Mouse (Mus musculus) forelimb bud, embryonic 11.5 days (tissue): ENCODE results near the gene Pih1d1.
A peak's percentile ranks its signal among the peaks of the same experiment; 100 is the strongest.
"Not testable (repeated sequence)": the region's sequence is repeated elsewhere in the genome, so short reads cannot be mapped to it uniquely, and the experiment has no call there.

Experiments
- DNase-seq: peaks from one replicate; pipeline ENCODE4 v3.0.0-alpha.2; 2012; ENCODE audit warnings: low read depth, low spot score

Pih1d1 gene

DNA sequence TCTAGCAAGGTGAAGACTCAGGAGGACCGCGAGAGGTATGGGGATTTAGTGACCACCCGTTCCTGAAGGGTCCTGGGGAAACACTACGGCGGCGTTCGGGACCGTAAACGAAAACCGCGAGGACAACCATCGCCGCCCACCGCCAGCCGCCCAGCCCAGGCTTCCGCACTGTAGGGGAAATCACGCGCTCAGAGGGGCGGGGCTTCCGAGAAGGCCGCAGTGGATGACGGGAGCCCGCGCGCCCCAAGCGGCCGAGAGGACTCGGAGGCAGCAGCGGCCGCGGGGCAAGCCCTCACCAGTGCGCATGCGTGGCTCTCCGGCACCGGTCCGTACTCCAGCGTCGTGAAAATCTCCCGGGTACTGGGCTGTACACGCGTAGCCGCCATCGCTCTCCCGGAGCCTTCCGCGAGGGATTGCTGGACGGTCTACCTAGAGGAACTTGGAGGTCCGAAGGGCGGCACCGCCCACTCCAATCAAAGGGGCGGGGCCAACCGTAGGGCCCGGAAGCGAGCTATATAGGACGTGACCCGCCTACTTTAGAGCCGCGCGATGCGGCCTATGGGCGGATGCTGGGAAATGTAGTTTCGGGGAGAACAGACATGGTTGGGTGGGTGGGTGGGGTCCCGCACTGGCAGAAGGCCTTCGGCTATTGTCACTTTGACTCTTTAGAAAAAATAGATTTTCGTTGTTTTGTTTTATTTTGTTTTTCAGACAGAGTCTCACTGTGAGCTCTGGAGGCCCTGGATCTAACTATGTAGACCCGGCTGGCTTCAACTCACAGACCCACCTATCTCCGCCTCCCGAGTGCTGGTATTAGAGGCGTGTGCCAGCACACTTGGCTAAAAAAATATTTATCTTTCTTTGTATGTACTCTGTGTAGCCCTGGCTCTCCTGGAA lies at the start of gene Pih1d1, which contains the start of gene Aldh16a1:
Gene Pih1d1 (plus strand): TSS at position 208 of the 897 bp plus-strand sequence.
Gene Aldh16a1 (minus strand): TSS at position 489 of the 897 bp plus-strand sequence.
- DNase-seq, result peak; percentile 91

DNA sequence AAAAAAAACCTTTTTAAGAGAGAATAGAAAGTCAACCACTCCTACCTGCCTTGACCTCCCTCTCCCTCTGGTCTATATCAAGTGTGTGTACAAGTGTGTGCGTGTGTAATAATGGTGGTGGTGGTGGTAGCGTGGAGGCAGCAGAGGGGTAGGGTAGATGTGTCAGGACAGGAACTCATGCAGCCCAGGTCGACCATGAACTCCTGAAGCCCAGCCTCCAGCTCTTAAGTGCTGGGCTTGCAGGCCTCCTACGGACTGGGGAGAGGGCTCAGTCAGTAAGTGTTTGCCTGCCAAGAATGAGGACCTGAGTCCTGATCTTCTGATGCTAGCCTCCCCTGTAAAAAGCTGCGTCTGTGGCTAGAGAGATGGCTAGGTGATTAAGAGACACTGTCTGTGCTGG lies 49.2 kb upstream of the Pih1d1 start:
- no peak for DNase-seq

DNA sequence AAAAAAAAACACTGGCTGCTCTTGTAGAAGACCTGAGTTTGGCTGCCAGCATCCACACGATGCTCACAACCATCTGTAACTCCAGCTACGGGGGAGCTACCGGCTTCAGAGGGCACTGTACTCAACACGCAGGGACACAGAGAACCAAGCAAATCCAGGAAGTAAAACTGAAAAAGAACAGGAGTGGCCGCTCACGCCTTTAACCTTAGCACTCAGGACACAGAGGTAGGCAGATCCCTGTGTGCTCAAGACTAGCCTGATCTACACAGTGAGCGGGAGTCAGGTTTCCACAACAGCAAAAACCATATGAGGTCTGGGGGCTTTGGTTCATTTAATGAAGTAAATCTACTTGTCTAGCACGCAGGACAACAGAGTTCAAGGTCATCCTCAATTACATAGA lies 48.6 kb upstream of the Pih1d1 start:
- DNase-seq, result no peak

DNA sequence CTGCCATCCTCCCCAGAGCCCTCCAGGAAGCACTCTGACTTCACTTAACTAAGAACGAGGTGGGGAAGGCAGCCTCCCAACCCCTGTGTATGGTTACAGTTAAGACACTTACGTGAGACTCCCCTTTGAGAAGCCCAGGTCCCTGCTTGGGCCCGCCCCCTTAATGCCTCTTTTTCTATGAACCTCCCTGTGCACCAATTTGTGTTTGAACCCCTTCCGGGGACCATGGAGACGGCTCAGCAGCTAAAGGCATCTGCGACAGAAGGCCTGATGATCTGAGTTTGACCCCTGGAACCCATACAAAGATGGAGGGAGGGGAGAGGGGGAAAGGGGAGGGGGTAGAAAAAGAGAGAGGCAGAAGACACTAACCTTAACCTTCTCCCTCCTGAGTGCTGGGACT lies 47.7 kb upstream of the Pih1d1 start:
- no peak for DNase-seq

DNA sequence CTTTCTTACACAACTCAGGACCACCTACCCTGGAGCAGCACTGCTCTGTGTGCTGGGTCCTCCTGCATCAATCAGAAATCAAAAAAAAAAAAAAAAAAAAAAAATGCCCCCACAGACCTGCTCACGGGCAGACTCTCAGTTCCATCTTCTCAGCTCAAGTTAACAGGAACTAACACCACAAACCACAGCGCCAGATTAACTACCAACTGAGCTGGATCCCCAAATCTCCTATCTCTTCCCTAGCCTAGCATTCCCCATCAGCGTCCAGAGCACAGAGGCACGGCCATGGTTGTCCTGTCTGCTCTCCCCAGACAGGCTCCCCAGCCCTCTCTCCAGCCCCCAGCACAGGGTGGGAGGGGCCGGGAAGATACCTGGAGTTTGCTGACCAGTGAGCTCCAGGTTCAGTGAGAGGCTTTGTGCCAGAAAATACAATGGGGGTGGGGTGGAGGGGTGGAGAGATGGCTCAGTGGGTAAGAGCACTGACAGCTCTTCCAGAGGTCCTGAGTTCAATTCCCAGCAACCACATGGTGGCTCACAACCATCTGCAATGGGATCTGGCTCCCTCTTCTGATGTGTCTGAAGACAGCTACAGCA lies 47.0 kb upstream of the Pih1d1 start:
- no peak for DNase-seq

DNA sequence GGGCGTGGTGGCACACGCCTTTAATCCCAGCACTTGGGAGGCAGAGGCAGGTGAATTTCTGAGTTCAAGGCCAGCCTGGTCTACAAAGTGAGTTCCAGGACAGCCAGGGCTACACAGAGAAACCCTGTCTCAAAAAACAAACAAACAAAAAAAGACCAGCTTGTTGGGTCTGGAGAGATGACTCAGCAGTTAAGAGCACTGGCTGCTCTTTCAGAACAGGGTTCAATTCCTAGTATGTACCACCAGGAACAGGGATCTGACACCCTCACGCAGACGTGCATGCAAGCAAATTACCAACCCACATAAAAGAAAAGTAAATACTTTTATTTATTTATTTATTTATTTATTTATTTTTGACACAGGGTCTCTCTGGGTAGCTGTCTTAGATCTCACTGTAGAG lies 44.0 kb upstream of the Pih1d1 start:
- not testable (repeated sequence) for DNase-seq

DNA sequence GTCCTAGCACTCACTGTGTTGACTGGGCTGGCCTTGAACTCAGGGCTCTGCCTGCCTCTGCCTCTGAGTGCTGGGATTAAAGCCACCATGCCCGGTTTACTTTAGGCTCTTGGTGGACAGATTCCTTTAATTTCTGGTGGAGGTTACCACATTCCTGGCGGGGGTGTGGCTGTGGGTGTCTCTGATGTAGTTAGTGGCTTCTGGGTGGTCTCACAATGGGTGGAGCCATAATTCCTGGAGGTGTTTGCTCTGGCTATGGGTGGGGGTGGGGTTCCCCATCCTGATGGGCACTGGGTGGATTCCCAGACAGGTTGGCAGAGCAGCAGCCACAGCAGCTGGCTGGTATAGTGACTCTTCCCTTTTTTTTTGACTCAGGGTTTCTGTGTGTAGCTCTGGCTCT lies 42.2 kb upstream of the Pih1d1 start:
- no peak for DNase-seq

DNA sequence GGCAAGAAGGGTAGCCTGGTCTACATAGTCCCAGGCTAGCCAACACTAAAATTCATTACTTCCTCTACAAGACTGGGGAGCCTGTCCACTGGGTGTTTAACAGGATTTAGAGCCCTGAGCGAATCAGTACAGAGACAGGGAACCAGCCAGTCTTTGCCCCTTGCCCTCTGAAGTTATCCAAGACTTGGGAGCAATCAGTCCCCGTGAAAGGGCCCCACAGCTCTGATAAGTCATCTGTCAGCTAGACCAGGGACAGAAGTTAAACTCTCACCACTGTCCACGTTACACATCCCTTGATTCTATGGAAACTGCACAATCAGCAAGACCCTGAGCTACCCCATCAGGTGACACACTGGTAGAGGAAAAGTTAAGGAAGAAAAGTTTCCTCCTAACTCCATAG lies 41.6 kb upstream of the Pih1d1 start:
- DNase-seq, result no peak

DNA sequence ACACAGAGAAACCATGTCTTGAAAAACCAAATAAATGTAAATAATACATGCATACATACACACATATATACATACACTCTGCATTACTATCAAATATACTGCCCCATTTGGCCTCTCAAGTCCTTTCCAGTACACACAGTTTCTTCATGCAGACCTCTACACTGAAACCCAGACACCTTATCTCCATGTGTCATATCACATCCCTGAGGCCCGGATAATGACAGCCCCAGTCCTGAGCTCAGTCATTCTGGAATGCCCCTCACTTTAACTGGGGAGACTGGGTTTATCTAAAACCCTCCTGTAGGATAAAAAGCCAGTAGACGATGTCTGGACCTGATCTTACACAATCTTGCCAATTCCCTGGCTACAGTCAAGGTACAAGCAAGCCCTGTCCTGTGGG lies 40.6 kb upstream of the Pih1d1 start:
- no peak for DNase-seq

DNA sequence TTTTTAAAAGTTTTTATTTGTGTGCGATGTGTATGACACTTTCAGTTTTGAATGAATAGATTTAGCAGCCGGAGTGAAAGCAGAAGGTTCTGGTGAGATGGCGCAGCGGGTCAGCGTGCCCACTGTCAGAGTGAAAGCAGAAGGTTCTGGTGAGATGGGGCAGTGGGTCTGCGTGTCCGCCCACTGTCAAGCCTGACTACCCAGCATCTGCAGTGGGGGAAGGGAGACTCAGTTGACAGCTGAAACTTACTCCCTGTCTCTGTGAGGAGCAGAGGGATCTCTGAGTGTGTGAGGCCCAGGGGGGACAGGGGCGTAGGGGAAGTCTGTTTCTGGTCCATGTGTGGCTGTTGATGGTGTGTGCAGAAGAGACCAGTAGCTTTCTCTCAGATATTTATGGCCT lies 36.5 kb upstream of the Pih1d1 start:
- no peak for DNase-seq

DNA sequence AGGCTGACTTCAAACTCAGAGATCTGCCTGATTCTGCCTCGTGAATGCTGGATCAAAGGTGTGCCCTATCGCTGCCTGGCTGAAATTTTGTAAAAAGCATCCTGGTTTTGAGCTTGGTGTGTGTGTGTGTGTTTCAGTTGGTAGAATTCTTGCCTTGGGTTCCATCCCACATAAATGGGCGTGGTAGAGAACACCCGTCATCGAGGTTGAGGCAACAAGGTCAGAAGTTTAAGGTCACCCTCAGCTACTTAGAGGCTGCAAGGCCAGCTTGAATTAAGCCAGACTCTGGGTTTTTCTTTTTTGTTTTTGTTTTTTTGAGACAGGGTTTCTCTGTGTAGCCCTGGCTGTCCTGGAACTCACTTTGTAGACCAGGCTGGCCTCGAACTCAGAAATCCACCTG lies 35.8 kb upstream of the Pih1d1 start:
- DNase-seq, result no peak

DNA sequence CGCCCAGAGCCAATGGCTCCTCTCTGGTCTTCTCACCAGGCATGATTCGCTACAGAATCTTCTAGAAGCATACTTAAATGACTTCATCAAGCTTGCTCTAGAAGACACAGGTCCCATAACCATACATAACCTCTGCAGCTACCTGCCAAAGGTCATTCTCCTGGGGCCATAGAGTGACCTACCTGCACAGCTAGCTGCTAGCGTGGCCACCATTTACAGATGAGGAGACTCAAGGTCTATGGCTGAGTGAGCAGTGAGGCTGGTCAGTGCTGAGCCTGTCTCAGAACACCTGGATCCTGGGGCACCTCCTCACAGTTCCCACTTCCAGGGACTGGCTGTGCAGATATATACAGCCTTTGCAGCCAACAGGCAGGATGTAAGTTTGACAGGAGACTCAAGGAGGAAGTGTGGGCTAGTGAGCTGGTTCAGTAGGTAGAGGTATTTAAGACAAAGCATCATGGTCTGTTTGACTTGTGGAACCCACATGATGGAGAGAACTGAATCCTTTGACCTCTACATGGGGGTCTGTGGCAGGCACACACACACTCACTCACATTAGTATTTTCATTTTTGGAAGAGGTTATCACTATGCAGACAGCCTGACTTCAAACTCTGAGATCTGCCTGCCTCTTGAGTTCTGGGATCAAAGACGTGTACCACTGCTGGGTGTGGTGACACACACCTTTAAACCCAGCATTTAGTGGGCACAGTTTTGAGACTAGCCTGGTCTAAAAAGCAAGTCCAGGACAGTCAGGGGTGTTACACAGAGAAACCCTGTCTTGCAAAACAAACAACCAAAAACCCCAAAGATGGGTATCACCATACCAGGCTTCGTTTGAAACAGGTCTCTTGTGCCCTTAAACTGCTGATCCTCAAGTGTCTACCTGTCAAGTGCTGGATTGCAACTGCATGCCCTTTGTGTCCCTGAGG lies 34.1 kb upstream of the Pih1d1 start:
- no peak for DNase-seq

DNA sequence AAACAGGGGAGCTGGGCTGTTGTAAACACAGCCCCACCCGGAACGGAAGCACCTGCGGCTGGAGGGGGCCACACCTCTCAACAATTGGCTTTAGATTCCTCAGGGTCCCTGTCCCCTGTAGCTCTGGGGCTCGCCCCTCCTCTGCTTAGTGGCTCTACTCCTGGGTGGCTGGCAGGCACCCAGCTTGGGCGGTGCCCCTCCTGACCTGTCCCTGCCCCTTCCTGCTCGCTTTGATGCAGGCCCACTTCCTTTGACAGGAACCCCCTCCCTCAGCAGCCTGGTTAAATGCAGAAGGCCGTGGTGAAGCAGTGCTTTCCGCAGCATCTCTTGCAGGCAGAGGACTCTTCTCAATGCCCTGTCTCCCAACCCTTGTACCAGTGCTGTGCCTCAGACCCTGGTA lies 32.7 kb upstream of the Pih1d1 start:
- DNase-seq, result no peak

DNA sequence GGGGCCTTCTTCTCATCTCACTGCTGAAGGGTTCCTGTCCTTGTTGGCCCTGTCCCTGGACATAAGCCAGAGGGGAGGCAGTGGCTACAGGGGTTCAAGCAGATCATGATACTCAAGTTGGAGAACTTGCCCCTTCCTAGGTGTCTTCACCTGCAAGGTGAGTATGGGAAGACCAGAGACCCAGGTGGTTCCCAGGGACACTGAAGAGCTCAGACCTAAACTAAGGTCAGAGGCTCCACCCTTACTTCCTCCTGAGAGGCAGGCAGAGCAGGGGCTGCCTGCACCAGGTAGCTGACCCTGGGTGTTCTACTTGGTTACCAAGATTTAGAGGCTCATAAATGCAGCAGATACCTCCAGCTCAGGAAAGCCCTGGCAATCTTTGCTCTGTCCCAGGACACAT lies 32.1 kb upstream of the Pih1d1 start:
- no peak for DNase-seq

DNA sequence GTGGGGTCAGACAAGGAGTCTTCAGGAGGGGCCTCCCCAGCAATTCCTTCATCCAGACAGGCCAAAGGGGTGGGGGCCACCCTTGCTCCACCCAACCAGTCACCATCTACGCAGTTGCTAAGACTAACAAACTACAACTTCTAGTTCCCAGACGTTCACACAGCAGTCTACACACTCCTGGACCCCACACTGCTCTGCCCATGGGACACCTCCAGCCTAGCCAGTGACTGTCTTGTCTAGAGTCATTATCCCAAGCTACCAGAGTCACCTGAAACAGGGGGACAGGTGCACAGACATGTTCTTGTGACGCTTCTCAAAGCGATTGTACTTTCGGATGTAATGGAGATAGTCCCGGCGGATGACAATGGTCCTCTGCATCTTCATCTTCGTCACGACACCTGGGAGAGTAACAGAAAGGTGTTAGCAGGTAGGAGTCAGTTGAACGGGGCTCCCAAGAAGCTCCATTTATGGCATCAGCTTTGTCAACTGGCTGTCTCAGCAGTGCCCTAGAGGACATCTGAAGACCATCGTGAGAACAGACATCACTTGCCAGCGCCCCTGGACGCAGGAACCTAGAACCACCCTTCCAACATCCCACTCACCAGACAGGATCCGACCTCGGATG lies 31.4 kb upstream of the Pih1d1 start:
- no peak for DNase-seq

DNA sequence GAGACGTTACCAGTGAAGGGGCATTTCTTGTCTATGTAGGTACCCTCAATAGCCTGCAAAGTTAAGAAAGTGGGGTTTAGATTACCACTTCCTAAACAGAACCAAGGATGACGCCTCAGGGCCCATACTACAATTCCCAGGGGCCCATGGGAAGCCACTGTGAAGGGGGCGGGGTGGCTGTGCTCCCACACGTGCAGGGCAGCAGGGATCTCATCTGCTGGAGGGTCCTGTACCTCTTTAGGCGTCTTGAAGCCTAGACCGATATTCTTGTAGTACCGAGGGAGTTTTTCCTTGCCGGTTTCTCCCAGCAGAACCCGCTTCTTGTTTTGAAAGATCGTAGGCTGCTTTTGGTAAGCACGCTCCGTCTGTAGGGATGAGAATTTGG lies 30.9 kb upstream of the Pih1d1 start:
- no peak for DNase-seq

DNA sequence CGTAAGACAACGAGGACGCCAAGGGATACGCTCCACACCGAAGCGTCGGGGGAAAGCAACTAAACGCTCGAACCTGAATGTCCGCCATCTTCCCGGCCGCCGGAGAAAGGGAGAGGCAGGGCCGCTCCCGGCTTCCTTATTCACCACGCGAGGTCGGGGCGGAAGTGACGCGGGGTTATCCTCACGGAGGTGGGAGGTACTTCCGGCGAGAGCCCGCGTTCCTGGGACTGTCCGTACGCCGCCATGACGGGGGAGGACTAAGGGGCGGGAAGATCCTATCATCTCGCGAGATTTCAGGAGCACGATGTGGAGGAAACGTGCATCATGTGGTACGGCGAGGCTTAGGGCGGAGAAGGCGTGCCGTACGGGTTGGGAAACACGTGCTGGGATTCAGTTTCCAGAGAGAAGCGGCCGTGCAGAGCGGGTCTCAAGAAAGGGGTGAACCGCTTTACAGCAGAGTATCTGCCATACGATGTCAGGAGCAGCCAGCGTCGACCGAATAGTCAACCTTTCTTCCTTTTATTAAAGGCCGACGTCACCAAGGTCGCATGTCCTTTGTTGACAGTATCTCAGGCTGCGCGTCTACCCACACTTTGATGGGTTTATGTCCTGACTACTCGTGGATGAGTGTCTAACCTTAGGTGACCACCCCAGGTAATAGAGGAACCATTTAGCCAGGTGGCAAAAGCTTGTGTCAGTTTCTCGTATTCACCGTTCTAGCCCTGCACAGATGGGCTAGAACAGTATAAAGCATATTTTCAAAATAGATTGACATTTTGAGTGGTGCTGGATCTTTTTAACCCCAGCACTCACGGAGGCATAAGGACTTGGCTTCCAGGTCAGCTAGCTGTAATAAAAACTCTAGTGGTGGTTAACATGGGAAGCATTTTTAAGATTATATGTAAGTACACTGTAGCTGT lies 29.6 kb upstream of the Pih1d1 start, which contains the start of gene Rps11:
Gene Rps11 (minus strand): TSS at position 216 of the 920 bp plus-strand sequence.
- DNase-seq, result peak; percentile 100

DNA sequence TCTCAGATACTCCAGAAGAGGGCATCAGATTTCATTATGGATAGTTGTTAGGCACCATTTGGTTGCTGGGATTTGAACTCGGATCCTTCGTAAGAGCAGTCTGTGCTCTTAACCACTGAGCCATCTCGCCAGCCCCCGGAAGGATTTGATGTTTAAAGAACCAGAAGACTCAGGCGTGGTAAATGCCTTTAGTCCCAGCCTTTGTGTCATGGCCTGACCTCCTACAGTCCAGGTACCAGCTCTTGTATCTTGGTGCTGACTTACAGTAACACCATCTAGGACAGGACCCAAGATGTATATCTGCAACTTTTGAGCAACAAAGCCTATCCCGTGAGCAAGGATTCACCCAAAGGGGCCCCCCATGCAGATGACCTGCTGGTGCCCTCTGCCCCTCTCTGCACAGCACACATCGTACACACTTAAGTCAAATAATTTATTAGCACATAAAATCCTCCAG lies 28.9 kb upstream of the Pih1d1 start:
- DNase-seq, result peak; percentile 67

DNA sequence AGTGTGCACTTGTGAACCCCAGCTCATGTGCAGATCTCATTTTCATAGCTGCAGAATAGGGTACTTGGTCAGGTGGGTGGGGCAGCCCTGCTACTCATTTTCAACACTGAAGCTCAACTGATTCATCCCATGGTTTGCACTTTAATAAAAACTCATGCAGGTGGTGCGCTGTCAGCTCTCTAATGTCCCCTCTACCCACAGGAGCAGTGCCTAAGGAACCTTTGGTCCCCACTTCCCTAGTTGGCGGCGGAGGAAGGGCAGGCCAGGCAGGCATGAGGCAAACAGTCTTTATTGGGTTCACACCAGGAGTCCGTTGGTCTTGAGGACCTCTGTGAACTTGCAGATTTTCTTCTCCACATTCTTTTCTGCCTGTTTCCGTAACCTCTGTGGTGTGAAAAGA lies 28.5 kb upstream of the Pih1d1 start:
- DNase-seq, result not testable (repeated sequence)

DNA sequence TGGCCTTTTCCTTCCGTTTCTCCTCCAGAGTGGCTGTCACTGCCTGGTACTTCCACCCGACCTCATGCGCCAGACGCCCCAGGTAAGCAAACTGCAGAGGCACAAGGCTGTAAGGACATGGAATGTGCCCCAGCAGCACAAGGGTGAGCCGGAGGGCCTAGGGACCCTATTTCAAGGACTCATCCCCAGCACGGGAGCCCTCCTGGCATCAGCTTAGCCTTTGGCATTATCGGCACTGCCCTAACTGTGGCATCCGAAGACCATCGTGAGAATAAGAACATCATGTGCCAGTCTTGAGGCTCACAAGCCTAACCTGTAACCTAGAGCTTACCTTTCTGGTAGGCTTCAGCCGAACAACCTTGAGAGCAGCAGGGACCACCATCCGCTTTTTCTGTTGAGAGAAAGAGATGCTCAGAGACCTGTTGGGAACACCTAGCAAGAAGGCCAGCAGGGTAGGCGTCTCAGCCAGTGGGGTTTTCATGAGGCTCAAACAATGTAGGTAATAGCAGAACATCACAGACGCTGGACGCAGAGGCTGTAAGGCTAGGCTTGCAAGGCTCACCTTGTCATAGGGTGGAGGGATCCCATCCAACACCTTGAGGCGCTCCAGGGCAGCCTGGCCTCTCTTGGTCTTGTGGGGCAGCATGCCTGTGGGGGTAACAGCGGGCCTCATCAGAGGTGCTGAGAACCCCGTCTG lies 27.8 kb upstream of the Pih1d1 start:
- no peak for DNase-seq
